38 mouse cellular contexts compared by ENCODE assay signal in the genomic region with DNA sequence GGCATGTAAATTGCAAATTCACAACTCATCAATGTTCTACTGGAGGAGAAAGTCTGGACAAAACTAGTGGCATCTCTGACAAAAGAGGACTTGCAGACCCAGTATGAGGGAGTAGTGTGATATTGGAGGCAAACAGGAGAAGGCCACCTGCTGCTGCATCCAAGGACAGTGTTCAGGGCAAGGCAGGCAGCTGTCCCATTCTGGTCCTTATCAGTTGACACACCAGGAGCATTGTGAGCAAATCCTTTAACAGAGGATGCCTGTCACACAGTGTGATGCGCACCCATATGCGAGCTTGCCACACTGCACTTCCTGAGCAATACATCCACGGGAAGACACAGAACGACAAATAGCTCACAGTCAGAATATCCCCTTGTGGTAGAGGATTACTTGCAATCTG. TPM values are rescaled to one million over a fixed set of nuclear protein-coding genes. Genes with fewer than 3 reads are reported as not detected.
"Had no signal": no experiment of that assay in that cellular context is flagged by ENCODE, and none has a peak within 500 bp of the region (broad histone marks: within the 10 kb centered on the region; RNA-seq: fewer than 3 reads in every experiment).

No protein-coding gene starts in this region.

- H3K4me3 ChIP-seq: embryonic facial prominence, embryonic 10.5 days; embryonic facial prominence, embryonic 12.5 days; embryonic facial prominence, embryonic 13.5 days; embryonic facial prominence, embryonic 15.5 days; erythroblast, embryonic 14.5 days; forebrain, embryonic 10.5 days; forebrain, embryonic 12.5 days; forebrain, embryonic 13.5 days; forebrain, embryonic 15.5 days; gastrocnemius, adult 2 months; heart, adult 2 months; heart, embryonic 10.5 days had no signal

- H3K4me1 ChIP-seq: embryonic facial prominence, embryonic 10.5 days; embryonic facial prominence, embryonic 12.5 days; embryonic facial prominence, embryonic 13.5 days; embryonic facial prominence, embryonic 15.5 days; forebrain, embryonic 10.5 days; forebrain, embryonic 12.5 days; forebrain, embryonic 13.5 days; forebrain, embryonic 15.5 days; heart, embryonic 10.5 days had no signal

- H3K27me3 ChIP-seq: embryonic facial prominence, embryonic 12.5 days; embryonic facial prominence, embryonic 13.5 days; embryonic facial prominence, embryonic 15.5 days; forebrain, embryonic 12.5 days; forebrain, embryonic 13.5 days; forebrain, embryonic 15.5 days had no signal

- H3K27ac ChIP-seq: embryonic facial prominence, embryonic 10.5 days; embryonic facial prominence, embryonic 12.5 days; embryonic facial prominence, embryonic 13.5 days; embryonic facial prominence, embryonic 15.5 days; forebrain, embryonic 10.5 days; forebrain, embryonic 12.5 days; forebrain, embryonic 13.5 days; forebrain, embryonic 15.5 days; gastrocnemius, adult 2 months; heart, adult 2 months; heart, embryonic 10.5 days had no signal

- DNase-seq: cerebellum, adult 9-10 months; cerebellum, adult 9-11 months; cerebellum, postnatal 10 days; cerebellum, postnatal 14 days; cerebellum, postnatal 25 days; cerebellum, postnatal 36 days; embryo, embryonic 11 days; forebrain, postnatal 0 days; gastrocnemius, adult 2 months; gastrocnemius, postnatal 10 days; gastrocnemius, postnatal 14 days; gastrocnemius, postnatal 25 days; gastrocnemius, postnatal 36 days; heart, adult 18-20 months; heart, adult 2 months had no signal

- H3K36me3 ChIP-seq: embryonic facial prominence, embryonic 10.5 days; embryonic facial prominence, embryonic 12.5 days; embryonic facial prominence, embryonic 13.5 days; embryonic facial prominence, embryonic 15.5 days; forebrain, embryonic 10.5 days; forebrain, embryonic 12.5 days; forebrain, embryonic 15.5 days; heart, embryonic 10.5 days had no signal

RNA-seq across cellular contexts. Expression of a gene that starts 12.9 kb away (rescaled TPM):
- total RNA-seq: common myeloid progenitor, adult 5-6 weeks; gastrocnemius, adult 18-20 months; gastrocnemius, adult 2 months; gastrocnemius, adult 8-10 months; gastrocnemius, postnatal 10 days; gastrocnemius, postnatal 14 days; gastrocnemius, postnatal 25 days; gastrocnemius, postnatal 36 days; gastrocnemius, postnatal 4 days; granulocyte monocyte progenitor cell, adult 5-6 weeks; heart, adult 2 months; heart, adult 8-10 months had no signal
- polyA plus RNA-seq: embryonic facial prominence, embryonic 10.5 days; embryonic facial prominence, embryonic 11.5 days; embryonic facial prominence, embryonic 13.5 days; erythroblast, embryonic 14.5 days; forebrain, embryonic 10.5 days; forebrain, embryonic 11.5 days; frontal cortex, adult 2 months; heart, embryonic 10.5 days had no signal

RNA-seq across cellular contexts. Expression of a gene that starts 37.9 kb away (rescaled TPM):
- polyA plus RNA-seq: erythroblast, embryonic 14.5 days had no signal

RNA-seq across cellular contexts. Expression of a gene that starts 50.5 kb away (rescaled TPM):
- total RNA-seq: forebrain, postnatal 0 days; gastrocnemius, adult 18-20 months; gastrocnemius, adult 2 months; gastrocnemius, adult 8-10 months; gastrocnemius, postnatal 10 days; gastrocnemius, postnatal 14 days; gastrocnemius, postnatal 25 days; gastrocnemius, postnatal 36 days; gastrocnemius, postnatal 4 days; heart, adult 2 months; heart, adult 8-10 months had no signal
- polyA plus RNA-seq: embryonic facial prominence, embryonic 11.5 days; erythroblast, embryonic 14.5 days; forebrain, embryonic 10.5 days; forebrain, embryonic 11.5 days; forebrain, embryonic 13.5 days; forebrain, embryonic 14.5 days; forebrain, embryonic 15.5 days; frontal cortex, adult 2 months; heart, embryonic 10.5 days had no signal

RNA-seq across cellular contexts. Expression of a gene that starts 54.1 kb away (rescaled TPM):
- total RNA-seq: common myeloid progenitor, adult 5-6 weeks; forebrain, postnatal 0 days; gastrocnemius, adult 18-20 months; gastrocnemius, adult 2 months; gastrocnemius, adult 8-10 months; gastrocnemius, postnatal 10 days; gastrocnemius, postnatal 14 days; gastrocnemius, postnatal 25 days; gastrocnemius, postnatal 36 days; gastrocnemius, postnatal 4 days; granulocyte monocyte progenitor cell, adult 5-6 weeks; heart, adult 18-20 months; heart, adult 2 months; heart, adult 8-10 months had no signal
- polyA plus RNA-seq: cortical plate, adult 2 months; embryonic facial prominence, embryonic 10.5 days; embryonic facial prominence, embryonic 11.5 days; embryonic facial prominence, embryonic 12.5 days; embryonic facial prominence, embryonic 13.5 days; erythroblast, embryonic 14.5 days; forebrain, embryonic 10.5 days; forebrain, embryonic 11.5 days; forebrain, embryonic 12.5 days; forebrain, embryonic 13.5 days; forebrain, embryonic 14.5 days; forebrain, embryonic 15.5 days; forebrain, embryonic 16.5 days; forebrain, postnatal 0 days; frontal cortex, adult 2 months; gonadal fat pad, adult 2 months; heart, adult 2 months; heart, embryonic 10.5 days had no signal
